Mouse (Mus musculus): ENCODE data around the gene Tekt4.

Gene Tekt4

DNA sequence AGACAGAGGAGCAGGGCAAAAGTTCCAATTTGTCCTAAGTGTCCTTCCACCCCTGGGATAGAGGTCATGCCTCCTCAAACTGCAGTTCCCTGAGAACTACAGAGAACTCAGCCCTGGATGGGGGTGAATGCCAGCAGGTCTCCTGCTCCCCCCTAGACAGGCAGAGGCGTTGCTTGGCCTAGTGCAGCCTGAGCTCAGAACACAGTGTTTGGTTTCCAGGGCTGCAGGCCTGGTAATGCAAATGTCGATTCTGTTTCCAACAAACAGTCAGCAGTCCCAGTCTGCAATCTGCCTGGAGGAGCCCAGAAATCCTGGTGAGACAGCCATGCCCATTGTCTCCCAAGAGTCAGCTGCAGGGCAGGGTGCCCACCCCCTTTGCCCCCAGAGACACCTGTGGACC lies at the start of gene Tekt4:
Gene Tekt4, plus strand, starts transcription at position 344 of the 400 bp plus-strand sequence.
- no peak for DNase-seq (ENCODE audit: low spot score in 2 of 2)

- DNase-seq (ENCODE audit: low spot score in 2 of 2): no peak
These were observed 49.1 kb upstream of the Tekt4 start for GRCm38 (mm10) chr17:25405224-25405895.

DNA sequence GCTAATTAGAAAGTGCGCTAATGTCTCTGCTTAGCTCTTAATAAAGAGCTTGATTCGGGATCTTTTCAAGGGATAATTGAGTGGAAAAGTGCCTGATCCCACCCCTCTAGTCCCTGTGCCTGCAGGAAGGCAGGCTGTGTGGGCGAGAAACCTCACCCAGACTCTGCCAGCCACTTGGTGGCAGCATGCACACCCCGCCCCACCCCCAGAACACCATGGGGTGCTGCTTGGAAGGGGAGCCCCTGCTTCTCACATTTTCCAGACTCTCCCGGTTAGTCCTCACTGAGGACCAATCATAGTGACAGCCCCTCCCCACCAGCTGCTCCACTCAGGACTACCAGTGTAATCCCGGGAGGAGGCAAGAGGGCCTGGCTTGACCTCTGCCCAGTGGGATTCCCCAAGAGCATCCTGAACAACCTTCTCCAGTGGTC lies 48.4 kb upstream of the Tekt4 start:
- no peak for DNase-seq (ENCODE audit: low spot score in 2 of 2)

GRCm38 (mm10) chr17:25407352-25407751 lies 47.1 kb upstream of the Tekt4 start:
- DNase-seq (ENCODE audit: low spot score in 2 of 2): no peak

GRCm38 (mm10) chr17:25408302-25408999 lies 46.0 kb upstream of the Tekt4 start:
- DNase-seq (ENCODE audit: low spot score in 2 of 2): no peak

- no peak for DNase-seq (ENCODE audit: low spot score in 2 of 2)
These were observed 44.8 kb upstream of the Tekt4 start for GRCm38 (mm10) chr17:25409621-25410020.

DNA sequence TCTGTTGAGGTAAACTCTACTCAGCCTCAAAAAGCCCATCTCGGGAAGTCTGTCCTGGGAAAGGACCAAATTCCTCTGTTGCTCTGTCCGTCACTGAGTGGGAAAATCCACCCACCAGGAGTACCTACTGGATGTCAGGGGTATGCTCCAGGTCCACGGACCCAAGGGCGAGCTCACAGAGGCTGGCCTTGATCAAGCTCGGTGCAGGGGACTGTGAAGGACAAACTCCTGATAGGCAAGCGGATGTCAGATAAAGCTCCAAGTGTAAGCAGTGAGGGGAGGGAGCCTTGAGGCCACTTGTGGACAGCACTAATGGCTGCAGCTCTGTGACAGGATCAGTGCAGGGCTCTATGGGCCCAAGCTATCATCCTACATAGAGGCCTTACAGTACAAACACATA lies 44.2 kb upstream of the Tekt4 start:
- no peak for DNase-seq (ENCODE audit: low spot score in 2 of 2)

- DNase-seq (ENCODE audit: low spot score in 2 of 2): no peak
These were observed 43.6 kb upstream of the Tekt4 start for GRCm38 (mm10) chr17:25410786-25411185.

- no peak for DNase-seq (ENCODE audit: low spot score in 2 of 2)
These were observed 43.2 kb upstream of the Tekt4 start for GRCm38 (mm10) chr17:25411251-25411650.

DNA sequence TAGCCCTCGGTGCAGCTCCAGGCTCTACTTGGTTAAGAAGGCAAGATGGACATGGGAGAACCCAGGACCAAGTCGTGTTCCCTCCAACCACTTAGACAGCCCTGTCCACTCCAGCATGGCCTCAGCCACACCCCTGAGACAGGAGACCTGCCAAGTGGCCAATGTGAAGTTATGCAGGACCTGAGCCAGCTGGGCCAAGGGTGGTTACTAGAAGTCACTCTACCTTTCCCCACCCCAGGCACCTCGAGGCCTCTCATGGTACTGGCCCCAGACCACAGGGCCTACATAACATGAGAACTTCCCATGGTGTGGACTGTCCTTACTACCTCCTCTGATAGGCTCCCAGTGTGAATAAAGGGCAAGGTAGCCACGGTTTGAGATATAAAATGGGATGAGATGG lies 40.2 kb upstream of the Tekt4 start:
- DNase-seq (ENCODE audit: low spot score in 2 of 2): no peak

DNA sequence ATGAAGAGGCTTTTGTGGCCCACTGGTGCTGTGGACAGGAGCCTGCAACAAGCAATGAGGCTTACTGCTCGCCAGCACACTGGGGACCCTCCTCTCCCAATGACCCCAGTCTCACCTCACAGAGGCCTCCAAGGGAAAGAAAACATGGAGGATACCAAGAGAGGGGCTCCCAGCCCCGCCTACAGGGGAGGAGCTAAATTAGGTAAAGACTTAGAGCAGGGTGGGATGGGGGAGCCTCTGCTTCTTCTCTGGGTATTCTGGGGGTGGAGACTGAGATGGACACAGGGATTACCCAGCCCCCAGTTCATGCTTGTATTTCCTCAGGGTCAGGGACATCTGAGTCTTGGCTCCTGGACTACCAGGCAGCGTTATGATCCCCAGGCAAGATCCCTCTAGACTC lies 39.5 kb upstream of the Tekt4 start:
- DNase-seq (ENCODE audit: low spot score in 2 of 2): no peak

- DNase-seq (ENCODE audit: low spot score in 2 of 2): no peak
These were observed 38.9 kb upstream of the Tekt4 start for GRCm38 (mm10) chr17:25415421-25415913.

DNA sequence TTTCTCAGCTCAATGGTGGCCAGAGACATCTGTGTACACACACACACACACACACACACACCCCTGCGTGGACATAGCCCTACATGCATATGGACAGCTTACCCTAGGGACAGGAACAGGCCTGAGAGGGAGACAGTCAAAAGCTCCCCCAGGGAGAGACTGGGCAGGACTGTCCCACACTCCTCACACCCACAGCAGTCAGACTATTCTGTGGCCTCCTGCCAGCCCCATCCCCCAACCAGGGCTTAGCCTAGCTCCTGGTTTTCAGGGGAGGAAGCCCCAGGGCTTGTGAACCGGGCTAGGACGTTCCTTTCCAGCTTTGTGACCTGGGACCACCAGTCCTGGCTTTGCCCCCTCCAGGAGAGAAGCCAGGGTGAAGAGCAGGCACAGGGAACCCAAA lies 38.2 kb upstream of the Tekt4 start:
- no peak for DNase-seq (ENCODE audit: low spot score in 2 of 2)

DNA sequence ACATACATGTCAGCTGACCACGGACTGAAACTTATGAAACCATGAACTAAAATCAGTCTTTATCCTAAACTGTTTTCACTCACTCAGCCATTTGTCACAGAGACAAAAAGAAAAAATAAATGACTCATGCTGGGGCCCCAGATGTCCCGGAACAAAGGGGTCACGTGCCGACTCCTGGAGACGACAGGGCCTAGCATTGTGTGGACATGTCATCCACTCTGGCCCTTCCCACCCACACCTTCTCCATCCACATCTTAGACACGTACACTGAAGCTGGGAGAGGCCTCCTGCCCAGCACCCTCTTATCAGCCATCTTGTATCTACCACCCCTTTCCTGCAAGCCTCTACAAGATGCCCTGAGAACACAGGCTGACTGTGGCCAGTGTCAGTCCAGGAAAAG lies 36.4 kb upstream of the Tekt4 start:
- no peak for DNase-seq (ENCODE audit: low spot score in 2 of 2)

GRCm38 (mm10) chr17:25418926-25419325 lies 35.5 kb upstream of the Tekt4 start:
- DNase-seq (ENCODE audit: low spot score in 2 of 2): no peak

- DNase-seq (ENCODE audit: low spot score in 2 of 2): no peak
These were observed 33.4 kb upstream of the Tekt4 start for GRCm38 (mm10) chr17:25420998-25421397.

- no peak for DNase-seq (ENCODE audit: low spot score in 2 of 2)
These were observed 29.8 kb upstream of the Tekt4 start for GRCm38 (mm10) chr17:25424526-25425080.

DNA sequence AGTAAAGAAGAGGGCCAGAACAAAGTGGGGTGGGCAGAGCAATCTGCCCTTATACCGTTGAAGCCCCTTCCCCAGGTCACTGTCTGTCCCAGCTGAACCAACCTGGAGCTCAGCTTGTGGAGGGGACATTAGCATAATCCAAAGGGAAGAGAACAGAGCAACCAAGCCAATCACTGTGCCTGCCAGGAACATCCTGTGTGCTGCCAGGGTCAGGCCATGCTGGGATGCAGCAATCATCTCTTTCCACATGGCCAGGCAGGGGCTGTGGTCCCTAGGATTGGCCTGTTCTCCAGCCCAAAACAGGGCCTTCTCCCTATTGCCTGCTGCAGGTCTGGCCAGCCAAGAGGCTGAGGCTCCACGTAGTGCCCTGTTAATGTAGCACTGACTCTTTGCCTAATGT lies 28.4 kb upstream of the Tekt4 start:
- no peak for DNase-seq (ENCODE audit: low spot score in 2 of 2)

DNA sequence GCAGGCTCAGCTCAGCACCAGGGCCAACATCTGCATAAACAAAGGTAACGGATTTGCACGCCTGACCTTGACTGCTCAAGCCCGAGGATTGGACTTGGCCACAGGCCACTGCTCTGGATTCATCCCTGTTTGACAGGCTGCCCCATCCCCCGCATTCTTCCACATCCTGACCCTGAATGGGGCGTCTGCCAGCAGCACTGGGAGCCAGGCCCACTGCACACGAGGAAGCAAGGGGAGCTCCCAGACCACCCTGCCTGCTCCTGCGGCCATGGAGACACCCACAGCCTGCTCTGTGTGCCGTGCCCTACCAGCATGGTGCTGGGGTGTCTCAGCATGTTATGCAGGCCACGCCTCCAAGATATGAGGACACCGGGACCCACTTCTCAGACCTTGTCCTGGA lies 27.0 kb upstream of the Tekt4 start:
- no peak for DNase-seq (ENCODE audit: low spot score in 2 of 2)

DNA sequence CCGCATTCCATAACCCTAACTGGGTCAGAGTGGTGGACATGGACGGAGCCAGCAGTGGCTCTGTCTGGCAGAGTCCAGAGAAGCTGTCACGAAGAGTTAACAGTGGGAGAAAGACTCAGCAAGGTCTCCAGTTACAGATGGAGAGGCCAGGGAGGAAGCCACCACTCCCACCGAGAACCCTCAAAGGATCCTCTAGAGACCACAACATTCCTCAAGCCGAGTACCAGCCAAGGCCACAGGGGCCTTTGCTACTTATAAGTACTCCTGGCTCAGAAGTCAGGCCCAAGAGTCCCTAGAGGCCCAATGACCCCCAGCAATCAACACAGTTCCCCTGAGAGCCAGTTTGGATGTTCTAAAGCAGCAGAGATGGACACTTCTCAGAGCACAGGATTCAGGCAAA lies 25.2 kb upstream of the Tekt4 start:
- no peak for DNase-seq (ENCODE audit: low spot score in 2 of 2)

- DNase-seq (ENCODE audit: low spot score in 2 of 2): no peak
These were observed 24.5 kb upstream of the Tekt4 start for GRCm38 (mm10) chr17:25429886-25430285.

- no peak for DNase-seq (ENCODE audit: low spot score in 2 of 2)
These were observed 23.9 kb upstream of the Tekt4 start for GRCm38 (mm10) chr17:25430534-25430933.
